Mouse (Mus musculus): Measurements from ENCODE around the gene Derl3.

GRCm38 (mm10) chr10:75855416-75855981, 37.7 kb upstream of the Derl3 start:
- no peak for TF ChIP-seq GATA1 (IDR thresholded peaks at IDR 0.05; ENCODE audit: borderline replicate concordance, low read length)
- TF ChIP-seq FLI1 (IDR thresholded peaks at IDR 0.05; ENCODE audit: low read length): no peak

Measured in megakaryocyte, embryonic 14.5 days (primary cell).